Mouse (Mus musculus) midbrain, embryonic 13.5 days (tissue): ENCODE data around the gene Ninl. TPM values are rescaled to one million over a fixed set of nuclear protein-coding genes. Genes with fewer than 3 reads are reported as not detected.
"Not testable (repeated sequence)": the region's sequence is repeated elsewhere in the genome, so short reads cannot be mapped to it uniquely, and the experiment has no call there.

Source experiments
- ATAC-seq: fragments of 200-750 bp; cut with Nextera tagmentation; 2 replicates; pipeline ENCODE4 v1.8.0; 2017; ENCODE audit warnings: mild to moderate bottlenecking, moderate TSS enrichment, moderate library complexity
- H3K27ac ChIP-seq: fragments of 300-500 bp; sonication (generic); 2 replicates; pipeline ENCODE4 v1.5.1; 2015; ENCODE audit warnings: inconsistent platforms, mild to moderate bottlenecking, moderate library complexity
- H3K27me3 ChIP-seq: fragments of 300-500 bp; sonication (generic); 2 replicates; pipeline ENCODE4 v1.6.1; 2015; ENCODE audit warnings: mild to moderate bottlenecking, inconsistent platforms
- H3K36me3 ChIP-seq: fragments of 300-500 bp; sonication (generic); 2 replicates; pipeline ENCODE4 v1.6.1; 2015; ENCODE audit warnings: mild to moderate bottlenecking, inconsistent platforms
- H3K4me1 ChIP-seq: fragments of 300-500 bp; sonication (generic); replicated peaks from 2 replicates; pipeline ENCODE4 v1.6.1; 2015; ENCODE audit warnings: inconsistent platforms
- H3K4me2 ChIP-seq: fragments of 300-500 bp; sonication (generic); replicated peaks from 2 replicates; pipeline ENCODE4 v1.6.1; 2015; ENCODE audit warnings: moderate library complexity, mild to moderate bottlenecking, inconsistent platforms
- H3K4me3 ChIP-seq: fragments of 300-500 bp; sonication (generic); replicated peaks from 2 replicates; pipeline ENCODE4 v1.5.1; 2015; ENCODE audit warnings: mild to moderate bottlenecking, inconsistent platforms
- H3K9ac ChIP-seq: fragments of 300-500 bp; sonication (generic); replicated peaks from 2 replicates; pipeline ENCODE4 v1.6.1; 2015; ENCODE audit warnings: mild to moderate bottlenecking, inconsistent platforms
- H3K9me3 ChIP-seq: fragments of 300-500 bp; sonication (generic); 2 replicates; pipeline ENCODE4 v1.6.1; 2016; ENCODE audit warnings: mild to moderate bottlenecking, inconsistent platforms
- WGBS: fragments of 180-500 bp; shearing (Covaris S2); methylation state at CpG from one replicate; pipeline ENCODE4 v1.1.7; 2015; 5-methylcytosine and 5-hydroxymethylcytosine counted together
- polyA plus RNA-seq: library from polyadenylated mRNA; unstranded; fragments of >200 nt; fragmentation: Nextera tagmentation; extraction: Ambion mirVana; gene quantifications from 2 replicates; pipeline ENCODE4 v1.2.1, GENCODE M21; 2015

Ninl gene
- polyA plus RNA-seq, 1 experiment from 2014 or later, result 6.9 TPM

DNA sequence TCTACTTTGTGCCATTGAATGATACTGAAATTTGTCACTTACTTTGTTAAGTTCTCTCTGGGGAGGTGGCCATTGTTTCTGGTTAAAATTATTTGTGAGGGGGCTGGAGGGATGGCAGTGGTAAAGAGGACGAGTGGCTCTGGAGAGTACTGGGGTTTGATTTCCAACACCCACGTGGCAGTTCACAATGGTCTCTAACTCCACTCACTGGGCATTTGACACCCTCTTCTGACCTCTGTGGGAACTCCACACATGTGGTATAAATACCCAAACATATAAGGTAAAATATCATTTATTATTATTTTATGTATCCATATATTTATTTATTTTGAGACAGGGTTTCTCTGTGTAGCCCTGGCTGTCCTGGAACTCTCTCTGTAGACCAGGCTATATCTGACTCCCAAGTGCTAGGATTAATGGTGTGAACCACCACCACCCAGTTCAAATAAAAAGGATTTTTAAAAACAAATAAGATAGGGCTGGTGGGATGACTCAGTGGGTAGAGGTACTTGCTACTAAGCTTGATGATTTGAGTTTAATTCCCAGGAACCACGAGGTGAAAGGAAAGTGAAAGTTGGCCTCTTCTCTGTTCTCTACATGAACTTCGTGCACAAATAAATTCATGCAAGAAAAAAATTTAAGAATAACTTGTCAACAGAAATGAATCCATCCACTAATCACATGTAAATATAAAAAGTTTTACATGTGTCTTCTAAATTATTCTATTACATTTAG is 124.2 kb downstream of the Ninl start:
- Histone ChIP-seq H3K9me3 (no peaks in the 10 kb centered on the region), H3K36me3 (peaks cover 20% of the 10 kb centered on the region), H3K4me2 (no peak overlapping the region), H3K4me3 (no peak overlapping the region), H3K9ac (no peak overlapping the region), H3K4me1 (peaks cover 7% of the 10 kb centered on the region), H3K27ac (no peak overlapping the region), H3K27me3 (no peaks in the 10 kb centered on the region)
- WGBS, result 87% methylated on average over 4 of the region's 4 CpGs
- no peak for ATAC-seq

DNA sequence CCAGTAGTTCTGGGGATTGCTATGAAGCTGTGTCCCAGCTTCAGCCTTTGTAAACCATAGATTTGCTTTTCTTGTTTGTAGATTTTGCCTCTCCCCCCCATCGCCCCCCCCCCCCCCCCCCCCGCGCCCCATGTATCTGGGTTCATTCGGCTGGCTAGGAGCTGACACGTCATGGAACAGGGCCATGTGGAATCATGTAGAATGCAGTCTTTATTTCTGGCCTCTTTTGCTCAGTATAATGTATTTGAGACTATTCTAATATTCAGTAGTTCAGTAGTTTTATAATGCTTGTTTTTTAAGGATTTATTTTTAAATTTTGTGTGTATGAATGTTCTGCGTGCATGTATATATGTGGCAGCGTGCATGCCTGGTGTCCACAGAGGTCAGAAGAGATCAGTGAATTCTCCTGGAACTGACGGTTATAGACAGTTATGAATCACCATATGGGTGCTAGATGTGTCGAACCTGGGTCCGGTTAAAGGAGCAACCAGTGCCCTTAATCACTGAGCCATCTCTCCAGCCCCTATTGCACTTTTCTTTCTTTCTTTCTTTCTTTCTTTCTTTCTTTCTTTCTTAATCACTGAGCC is 128.8 kb downstream of the Ninl start:
- H3K4me1 ChIP-seq, result peaks cover 9% of the 10 kb centered on the region
- WGBS, result 49% methylated on average over 7 of the region's 10 CpGs
- H3K9me3 ChIP-seq, result no peaks in the 10 kb centered on the region
- H3K36me3 ChIP-seq, result no peaks in the 10 kb centered on the region
- peak; percentile 16; the same call in 1 of the 2 replicates for ATAC-seq
- no peaks in the 10 kb centered on the region for H3K27me3 ChIP-seq
- H3K4me2 ChIP-seq, result peak overlapping the region; percentile 61
- peak overlapping the region; percentile 71 for H3K4me3 ChIP-seq
- no peak overlapping the region for H3K27ac ChIP-seq
- H3K9ac ChIP-seq, result peak overlapping the region; percentile 64

DNA sequence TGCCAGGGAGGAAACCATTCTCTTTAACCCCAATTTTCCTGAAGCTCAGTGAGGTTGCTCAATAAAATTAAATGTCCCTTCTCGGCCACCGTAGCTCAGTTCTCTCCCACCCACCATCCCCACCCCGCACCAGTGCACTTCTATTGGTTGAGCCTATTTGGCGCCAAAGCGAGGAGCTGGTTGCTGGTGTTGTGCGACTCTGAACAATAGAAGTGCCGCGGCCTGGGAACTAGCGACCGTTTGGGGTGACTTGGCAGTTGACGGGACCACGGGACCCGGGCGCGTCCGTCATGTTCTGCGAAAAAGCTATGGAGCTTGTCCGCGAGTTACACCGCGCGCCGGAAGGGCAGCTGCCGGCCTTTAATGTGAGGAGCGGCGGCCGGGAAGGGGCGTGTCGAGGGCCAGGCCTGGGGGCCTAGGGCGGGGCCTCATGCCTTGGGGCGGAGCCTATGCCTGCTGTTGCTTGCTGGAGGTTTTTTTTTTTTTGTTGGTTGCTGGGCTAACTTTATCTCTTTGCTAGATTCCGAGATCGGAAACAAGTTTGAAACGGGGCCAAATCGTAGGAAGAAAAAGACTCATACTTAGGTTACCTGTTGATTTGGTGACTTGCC is 129.6 kb downstream of the Ninl start:
- Histone ChIP-seq H3K9ac (peak overlapping the region; percentile 64), H3K9me3 (no peaks in the 10 kb centered on the region), H3K4me1 (peaks cover 9% of the 10 kb centered on the region), H3K4me2 (peak overlapping the region; percentile 61), H3K27me3 (no peaks in the 10 kb centered on the region), H3K27ac (peak overlapping the region; percentile 83), H3K36me3 (no peaks in the 10 kb centered on the region), H3K4me3 (peak overlapping the region; percentile 71)
- 0% methylated on average over 35 of the region's 35 CpGs for WGBS
- ATAC-seq, result peak; percentile 93

DNA sequence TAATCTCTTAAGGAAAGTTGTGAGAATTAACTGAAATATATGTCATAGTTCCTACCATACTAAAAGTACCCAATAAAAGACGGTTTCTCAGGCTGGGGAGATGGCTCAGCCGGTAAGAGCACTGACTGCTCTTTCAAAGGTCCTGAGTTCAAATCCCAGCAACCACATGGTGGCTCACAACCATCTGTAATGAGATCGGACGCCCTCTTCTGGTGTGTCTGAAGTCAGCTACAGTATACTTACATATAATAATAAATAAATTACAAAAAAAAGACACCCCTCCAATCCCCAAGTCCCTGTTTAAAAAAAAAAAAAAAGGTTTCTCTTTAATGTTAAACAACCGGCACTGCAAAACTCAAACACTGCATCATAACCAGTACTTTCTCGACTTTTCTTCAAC is 130.3 kb downstream of the Ninl start:
- H3K27me3 ChIP-seq, H3K4me1 ChIP-seq, H3K36me3 ChIP-seq, ATAC-seq, H3K27ac ChIP-seq, H3K9me3 ChIP-seq, H3K9ac ChIP-seq: not testable (repeated sequence)
- Histone ChIP-seq H3K4me2 (peak overlapping the region; percentile 61), H3K4me3 (peak overlapping the region; percentile 71)
- 50% methylated on average over 6 of the region's 6 CpGs for WGBS

DNA sequence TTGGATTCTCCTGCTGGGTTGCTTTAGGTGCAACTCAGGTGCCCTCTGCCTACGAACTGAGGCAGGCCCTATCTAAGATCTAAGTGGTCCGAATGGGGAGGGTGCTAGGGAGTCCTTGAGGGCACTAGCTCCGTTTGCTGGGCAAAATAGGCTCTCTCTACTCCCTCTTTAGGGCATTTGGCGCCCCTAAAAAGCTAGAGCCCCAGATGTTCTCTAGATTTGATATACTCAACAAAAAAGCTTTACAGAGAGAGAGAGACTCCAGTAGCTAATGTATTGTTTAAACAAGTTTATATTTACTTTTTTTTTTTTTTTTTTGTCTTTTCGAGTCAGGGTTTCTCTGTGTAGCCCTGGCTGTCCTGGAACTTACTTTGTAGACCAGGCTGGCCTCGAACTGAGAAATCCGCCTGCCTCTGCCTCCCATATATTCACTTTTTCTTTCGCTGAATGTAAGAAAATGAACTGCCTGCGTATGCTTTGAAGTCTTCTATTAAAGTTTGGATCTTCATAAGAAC is 134.2 kb downstream of the Ninl start, which contains the start of gene Gins1:
Gene Gins1 (plus strand): TSS at position 465 of the 515 bp plus-strand sequence.
- Histone ChIP-seq H3K4me1 (peaks cover 23% of the 10 kb centered on the region), H3K9ac (peak within 1 kb of the TSS; percentile 92), H3K4me3 (peak within 1 kb of the TSS; percentile 81), H3K36me3 (0 out of 2 replicates have a peak, but pooled peaks cover 5% of the 10 kb centered on the region), H3K9me3 (no peaks in the 10 kb centered on the region), H3K4me2 (peak within 1 kb of the TSS; percentile 86), H3K27ac (peak within 1 kb of the TSS; percentile 91), H3K27me3 (no peaks in the 10 kb centered on the region)
- 42% methylated on average over 9 of the region's 9 CpGs for WGBS
- no peak for ATAC-seq

DNA sequence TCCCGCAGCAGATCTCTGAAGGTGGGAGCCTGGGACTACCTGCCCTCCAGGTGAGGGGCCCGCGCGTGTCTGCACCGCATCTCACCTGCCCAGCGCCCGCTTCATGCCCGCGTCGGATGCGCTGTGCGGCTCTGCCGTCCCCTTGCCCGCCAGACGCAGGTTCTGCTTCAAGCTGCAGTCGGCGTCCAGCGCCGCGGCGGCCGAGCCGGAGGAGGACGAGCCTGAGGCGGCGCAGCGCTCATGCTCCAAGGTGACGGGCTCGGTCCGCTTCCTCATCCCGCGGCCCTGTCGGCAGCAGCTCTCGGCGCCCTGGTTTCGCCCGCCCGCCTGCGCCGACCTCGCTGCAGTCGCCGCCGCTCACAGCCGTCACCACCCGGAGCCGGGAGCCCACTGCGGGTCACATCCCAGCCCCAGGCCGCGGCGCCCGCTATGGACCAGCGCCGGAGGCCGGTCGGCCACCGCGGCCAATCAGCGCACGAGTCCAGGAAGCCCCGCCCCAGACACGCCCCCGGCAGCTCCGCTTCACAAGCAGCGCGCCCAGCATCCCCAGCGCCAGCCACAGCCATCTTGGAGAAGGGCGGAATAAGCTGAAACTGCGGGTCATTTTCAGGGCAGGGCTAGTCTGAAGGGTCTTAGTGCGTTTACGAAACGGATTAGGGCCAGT is 134.8 kb downstream of the Ninl start, which contains the start of gene Abhd12:
Gene Abhd12 (minus strand): TSS at position 470 of the 664 bp plus-strand sequence.
- peak within 1 kb of the TSS; percentile 91 for H3K27ac ChIP-seq

DNA sequence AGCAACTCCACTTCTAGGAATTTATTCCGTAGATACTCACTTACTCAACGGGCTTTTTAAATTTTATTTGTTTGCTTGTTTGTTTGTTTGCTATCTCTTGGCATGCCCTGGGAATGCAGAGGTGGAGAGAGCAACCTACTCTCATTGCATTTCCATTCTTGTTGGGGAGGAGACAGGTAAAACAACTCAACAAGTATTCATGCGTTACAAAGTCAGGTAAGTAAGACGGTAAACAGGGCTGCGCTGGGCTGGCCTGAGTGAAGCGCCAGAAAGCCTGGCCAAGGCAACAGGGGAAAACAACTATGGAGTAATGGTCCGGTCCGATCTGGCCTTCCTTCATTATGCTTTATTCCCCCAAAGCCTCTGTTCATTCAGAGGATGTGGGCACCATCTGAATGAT is 136.8 kb downstream of the Ninl start:
- WGBS, result 90% methylated on average over 8 of the region's 8 CpGs
- Histone ChIP-seq H3K27ac (no peak overlapping the region), H3K4me2 (peak overlapping the region; percentile 17), H3K27me3 (no peaks in the 10 kb centered on the region), H3K36me3 (0 out of 2 replicates have a peak, but pooled peaks cover 7% of the 10 kb centered on the region), H3K9ac (no peak overlapping the region), H3K4me3 (no peak overlapping the region; the same call in 1 of the 2 replicates), H3K9me3 (no peaks in the 10 kb centered on the region), H3K4me1 (peaks cover 21% of the 10 kb centered on the region)
- no peak for ATAC-seq

More for the DNA sequence above, 134.8 kb downstream of the Ninl start, which contains the start of gene Abhd12:
- Histone ChIP-seq H3K9me3 (no peaks in the 10 kb centered on the region), H3K4me1 (peaks cover 21% of the 10 kb centered on the region), H3K27me3 (no peaks in the 10 kb centered on the region), H3K9ac (peak within 1 kb of the TSS; percentile 92), H3K36me3 (0 out of 2 replicates have a peak, but pooled peaks cover 7% of the 10 kb centered on the region), H3K4me2 (peak within 1 kb of the TSS; percentile 86), H3K4me3 (peak within 1 kb of the TSS; percentile 81)
- ATAC-seq, result peak; percentile 98
- under 1% methylated on average over 65 of the region's 72 CpGs for WGBS

DNA sequence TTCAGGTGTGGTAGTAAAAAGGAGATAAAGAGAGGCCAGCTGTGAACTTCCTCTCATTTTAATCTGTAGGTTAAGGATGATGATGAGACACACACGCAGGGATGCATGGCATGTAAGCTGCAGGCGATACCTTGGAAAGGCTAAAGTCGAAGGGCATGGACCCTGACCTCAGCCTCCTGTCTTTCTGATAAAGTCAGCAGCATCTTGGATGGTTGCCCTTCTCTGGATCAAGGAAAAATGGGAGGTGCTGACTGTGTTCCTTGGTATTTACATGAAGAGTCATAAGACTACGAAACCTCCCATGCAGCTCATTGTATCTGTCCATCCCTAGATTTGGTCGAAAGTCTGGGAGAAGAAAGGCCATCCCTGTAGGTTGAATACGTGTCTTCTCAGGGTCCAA is 138.8 kb downstream of the Ninl start:
- 0 out of 2 replicates have a peak, but pooled peaks cover 8% of the 10 kb centered on the region for H3K36me3 ChIP-seq
- no peak overlapping the region for H3K9ac ChIP-seq
- WGBS, result 94% methylated on average over 6 of the region's 6 CpGs
- no peak for ATAC-seq
- no peak overlapping the region for H3K27ac ChIP-seq
- no peak overlapping the region for H3K4me2 ChIP-seq
- H3K9me3 ChIP-seq, result no peaks in the 10 kb centered on the region
- no peak overlapping the region for H3K4me3 ChIP-seq
- peaks cover 21% of the 10 kb centered on the region for H3K4me1 ChIP-seq
- H3K27me3 ChIP-seq, result no peaks in the 10 kb centered on the region

DNA sequence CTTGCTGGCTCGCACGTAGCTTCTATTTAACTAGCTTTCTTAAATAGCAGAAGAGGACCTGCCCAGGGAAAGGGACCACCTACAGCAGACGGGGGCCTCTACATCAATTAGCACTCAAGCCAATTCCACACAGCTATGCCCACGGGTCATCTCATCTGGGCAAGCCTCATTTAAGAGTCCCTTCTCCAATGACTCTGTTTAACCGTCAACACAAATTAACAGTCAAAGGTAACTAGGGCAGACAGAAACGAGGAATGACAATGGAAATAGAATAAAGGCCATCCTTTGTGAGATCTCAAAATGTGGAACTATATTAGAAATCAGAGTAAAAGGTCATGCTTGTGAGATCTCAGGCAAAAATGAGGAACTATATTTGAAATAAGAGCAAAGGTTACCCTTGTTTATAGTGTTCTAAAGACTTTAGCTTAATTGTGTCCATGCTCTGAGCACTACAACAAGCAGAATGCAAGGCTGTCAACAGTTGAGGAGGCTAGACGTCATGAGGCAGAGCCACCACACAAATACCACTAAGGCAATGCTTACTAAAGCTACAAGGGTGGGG is 143.4 kb downstream of the Ninl start:
- Histone ChIP-seq H3K4me1 (no peaks in the 10 kb centered on the region), H3K9me3 (no peaks in the 10 kb centered on the region), H3K9ac (no peak overlapping the region), H3K4me2 (no peak overlapping the region), H3K27ac (no peak overlapping the region), H3K4me3 (no peak overlapping the region), H3K36me3 (0 out of 2 replicates have a peak, but pooled peaks cover 8% of the 10 kb centered on the region), H3K27me3 (no peaks in the 10 kb centered on the region)
- ATAC-seq, result no peak
- WGBS, result 89% methylated on average over 7 of the region's 7 CpGs

DNA sequence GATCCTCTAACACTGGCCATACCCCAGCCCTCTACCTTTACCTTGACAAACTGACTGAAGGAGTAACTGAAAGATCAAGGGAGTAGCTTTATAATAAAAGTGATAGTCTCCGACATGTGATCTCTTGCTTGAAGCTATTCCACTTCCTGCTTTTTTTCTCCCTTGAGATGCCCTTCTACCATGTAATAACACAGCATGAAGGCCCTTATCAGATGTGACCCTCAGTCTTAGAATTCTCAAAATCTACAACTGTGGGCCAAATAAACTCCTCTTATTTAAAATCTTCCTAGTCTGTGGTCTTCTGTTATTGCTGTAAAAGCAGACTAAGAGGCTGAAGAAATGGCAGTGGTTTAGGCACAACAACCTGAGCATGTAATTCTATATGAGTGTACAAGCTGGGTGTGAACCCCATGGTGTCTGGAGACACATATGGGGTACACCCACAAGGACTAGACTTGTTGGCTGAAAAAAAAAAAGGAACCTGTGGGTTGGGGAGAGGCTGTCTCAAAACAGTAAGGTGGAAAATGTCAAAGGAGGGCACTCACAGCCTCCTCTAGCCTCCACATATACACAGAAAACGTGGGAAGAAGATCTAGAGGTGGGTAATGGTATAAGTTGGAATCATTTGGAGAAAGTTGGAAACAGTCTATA is 144.4 kb downstream of the Ninl start:
- Histone ChIP-seq H3K4me1 (no peaks in the 10 kb centered on the region), H3K27ac (no peak overlapping the region), H3K9ac (no peak overlapping the region), H3K36me3 (0 out of 2 replicates have a peak, but pooled peaks cover 2% of the 10 kb centered on the region), H3K9me3 (no peaks in the 10 kb centered on the region), H3K27me3 (no peaks in the 10 kb centered on the region), H3K4me3 (no peak overlapping the region), H3K4me2 (no peak overlapping the region)
- 85% methylated on average over 2 of the region's 2 CpGs for WGBS
- no peak for ATAC-seq

DNA sequence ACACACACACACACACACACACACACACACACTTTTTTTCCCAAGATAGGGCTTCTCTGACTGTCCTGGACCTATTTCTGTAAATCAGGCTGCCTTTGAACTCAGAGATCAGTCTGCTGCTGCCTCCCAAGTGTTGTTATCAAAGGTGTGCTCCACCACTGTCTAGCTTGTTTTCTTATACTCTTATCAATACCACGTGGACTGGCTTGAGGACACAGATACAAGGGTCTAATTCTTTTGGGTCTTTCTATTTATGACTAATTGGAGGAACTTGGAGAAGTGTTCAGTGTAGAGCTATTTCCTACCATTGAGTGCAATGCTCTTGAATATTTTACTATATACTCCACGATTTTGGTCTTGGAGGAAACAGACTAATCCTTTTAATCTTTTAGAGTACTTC is 151.8 kb downstream of the Ninl start:
- no peak overlapping the region for H3K27ac ChIP-seq
- no peak overlapping the region for H3K9ac ChIP-seq
- H3K4me2 ChIP-seq, result no peak overlapping the region
- no peaks in the 10 kb centered on the region for H3K27me3 ChIP-seq
- WGBS, result 85% methylated on average over 2 of the region's 2 CpGs
- no peak overlapping the region for H3K4me3 ChIP-seq
- no peaks in the 10 kb centered on the region for H3K4me1 ChIP-seq
- H3K9me3 ChIP-seq, result no peaks in the 10 kb centered on the region
- H3K36me3 ChIP-seq, result peaks cover 3% of the 10 kb centered on the region; the same call in 1 of the 2 replicates
- no peak for ATAC-seq
